Mouse (Mus musculus) liver, embryonic 14.5 days (tissue): ENCODE data around the gene Sult6b1.

Experiments used
- CTCF ChIP-seq: IDR thresholded peaks from 2 replicates; pipeline ENCODE4 v1.5.1; 2016; ENCODE audit warnings: antibody characterized with exemption, low read depth, control low read depth
- EP300 ChIP-seq: IDR thresholded peaks from 2 replicates; pipeline ENCODE4 v1.6.1; 2016; ENCODE audit warnings: antibody characterized with exemption, low read depth

- TF ChIP-seq EP300 (no peak), CTCF (no peak)
These were observed 2.6 kb upstream of the Sult6b1 start for GRCm38 (mm10) chr17:78909374-78909773.
